Mouse (Mus musculus) lung, postnatal 0 days (tissue): ENCODE data around the gene Gm47283.
"Not testable (repeated sequence)": the region's sequence is repeated elsewhere in the genome, so short reads cannot be mapped to it uniquely, and the experiment has no call there.

Source experiments
- CTCF ChIP-seq: IDR thresholded peaks from 2 replicates; pipeline ENCODE4 v1.5.1; 2016; ENCODE audit warnings: antibody characterized with exemption, mild to moderate bottlenecking
- EP300 ChIP-seq: IDR thresholded peaks from 2 replicates; pipeline ENCODE4 v1.6.1; 2016; ENCODE audit warnings: antibody characterized with exemption, mild to moderate bottlenecking, control low read depth

DNA sequence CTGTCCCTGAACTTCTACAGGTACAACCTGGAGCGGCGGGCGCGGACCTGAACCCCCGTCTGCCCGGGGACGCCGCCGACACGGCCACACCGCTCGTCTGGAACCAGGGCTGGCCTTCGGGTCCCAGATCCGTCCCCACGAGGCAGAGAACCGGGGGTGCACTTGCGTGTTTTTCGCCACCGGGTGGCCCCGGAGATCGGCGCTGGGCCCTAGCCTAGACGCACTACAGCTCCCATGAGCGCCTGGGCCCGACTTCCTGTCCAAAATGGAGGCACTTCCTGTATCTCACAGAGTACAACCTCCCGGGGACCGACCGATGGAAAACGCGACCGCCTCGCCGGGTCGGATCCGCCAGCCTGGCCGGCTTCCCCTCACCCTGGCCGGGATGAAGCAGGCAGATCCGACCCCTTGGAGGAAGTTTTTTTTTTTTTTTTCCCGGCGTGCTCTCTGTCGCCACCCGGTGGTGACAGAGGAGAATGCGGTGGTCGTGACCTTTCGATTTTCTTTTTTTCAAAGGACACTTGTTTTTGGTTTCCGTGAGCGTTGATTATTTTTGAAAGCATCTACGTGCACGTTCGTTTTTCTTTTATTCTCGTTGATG lies 40.1 kb upstream of the Gm47283 start:
- not testable (repeated sequence) for TF ChIP-seq CTCF, EP300
